Mouse (Mus musculus) lung, postnatal 0 days (tissue): ENCODE measurements around the gene Mtss1l.

Source experiments
- CTCF ChIP-seq: IDR thresholded peaks from 2 replicates; pipeline ENCODE4 v1.5.1; 2016; ENCODE audit warnings: antibody characterized with exemption, mild to moderate bottlenecking
- EP300 ChIP-seq: IDR thresholded peaks from 2 replicates; pipeline ENCODE4 v1.6.1; 2016; ENCODE audit warnings: antibody characterized with exemption, mild to moderate bottlenecking, control low read depth

DNA sequence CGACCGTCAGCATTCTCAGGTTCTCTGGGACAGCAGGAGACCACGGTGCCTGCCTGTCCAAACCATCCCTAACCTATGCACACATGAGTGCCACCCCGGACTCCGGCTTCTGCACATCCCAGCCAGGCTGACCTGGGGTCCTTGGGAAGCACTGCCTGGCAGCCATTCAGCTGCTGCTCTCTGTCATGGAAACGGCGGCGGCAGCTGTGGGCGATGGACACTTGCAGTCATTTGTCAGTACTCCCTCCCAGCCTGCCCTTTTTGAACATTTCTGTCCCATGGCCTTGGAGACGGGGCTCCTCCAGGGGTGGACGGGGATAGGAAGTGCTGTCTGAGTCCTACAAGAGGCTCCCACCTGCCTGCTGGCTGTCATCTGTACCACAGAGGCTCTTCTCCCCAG is 12.8 kb upstream of the Mtss1l start:
- TF ChIP-seq CTCF (no peak), EP300 (no peak)
